Mouse (Mus musculus) kidney, adult 10 weeks (tissue): Measurements from ENCODE around the gene Pmch. TPM values are rescaled to one million over a fixed set of nuclear protein-coding genes. Genes with fewer than 3 reads are reported as not detected.

Source experiments
- polyA plus RNA-seq: library from polyadenylated mRNA; stranded (reverse); fragments of 350-450 nt; fragmentation: Illumina TruSeq; extraction: RNeasy Lipid Tissue Mini Kit (QIAGEN cat#74804); gene quantifications from one replicate; pipeline ENCODE4 v1.2.3, GENCODE M21; 2014; ENCODE audit warnings: low read depth, low replicate concordance

The Pmch gene
- not detected for polyA plus RNA-seq

GRCm38 (mm10) chr10:88090772-88091171, at the start of gene Pmch:
Gene Pmch (plus strand): TSS chr10:88091072.

Other genes with a start within 250 kb of the Pmch start
- gene Igf1, start 232.8 kb upstream of the Pmch start, polyA plus RNA-seq, result 17.4 TPM
- gene Parpbp, start 55.9 kb downstream of the Pmch start, polyA plus RNA-seq, result 0.69 TPM
- gene Nup37, start 55.9 kb downstream of the Pmch start, polyA plus RNA-seq, result 16.5 TPM
- gene Washc3, start 110.0 kb downstream of the Pmch start, polyA plus RNA-seq, result 59.9 TPM